Mouse (Mus musculus) intestine, embryonic 15.5 days (tissue): ENCODE measurements around the gene Golga1. TPM values are rescaled to one million over a fixed set of nuclear protein-coding genes. Genes with fewer than 3 reads are reported as not detected.

Experiments
- polyA plus RNA-seq: library from polyadenylated mRNA; unstranded; fragments of >200 nt; fragmentation: Nextera tagmentation; extraction: Ambion mirVana; gene quantifications from 2 replicates; pipeline ENCODE4 v1.2.1, GENCODE M21; 2015

The Golga1 gene
- polyA plus RNA-seq, 1 experiment from 2014 or later: 28.9 TPM

Other genes starting within 250 kb of the Golga1 start
- 1.7 and 1.9 TPM in 2 replicates for gene Nr6a1, start 137.9 kb downstream of the Golga1 start, polyA plus RNA-seq
- 2.3 and 2.5 TPM in 2 replicates for gene Olfml2a, start 133.6 kb downstream of the Golga1 start, polyA plus RNA-seq
- 1.3 and 1.4 TPM in 2 replicates for gene Wdr38, start 68.1 kb downstream of the Golga1 start, polyA plus RNA-seq
- 107 and 111 TPM in 2 replicates for gene Arpc5l, start 60.2 kb downstream of the Golga1 start, polyA plus RNA-seq
- gene Rpl35, start 59.9 kb downstream of the Golga1 start, polyA plus RNA-seq: 888 and 1,051 TPM in 2 replicates
- gene Scai, start 125.2 kb upstream of the Golga1 start, polyA plus RNA-seq: 6.2 and 6.7 TPM in 2 replicates
- gene Ppp6c, start 160.9 kb upstream of the Golga1 start, polyA plus RNA-seq: 67.1 and 75.5 TPM in 2 replicates